Mouse (Mus musculus) bone marrow, adult 2 months (tissue): ENCODE data around the gene Syce2. TPM values are rescaled to one million over a fixed set of nuclear protein-coding genes. Genes with fewer than 3 reads are reported as not detected.

Source experiments
- H3K27ac ChIP-seq: fragments of 200-500 bp; 2 replicates; pipeline ENCODE4 v1.5.1; 2012; ENCODE audit warnings: low read depth, mild to moderate bottlenecking, control low read depth, inconsistent platforms, low read length; ENCODE audit not compliant: control insufficient read depth, poor library complexity, insufficient read depth
- H3K4me1 ChIP-seq: fragments of 200-500 bp; 2 replicates; pipeline ENCODE4 v1.6.1; 2011; ENCODE audit warnings: low read length; ENCODE audit not compliant: control insufficient read depth, insufficient read depth
- H3K4me3 ChIP-seq: fragments of 200-500 bp; replicated peaks from 2 replicates; pipeline ENCODE3; 2011; ENCODE audit warnings: mild to moderate bottlenecking, low read depth, low read length, control low read depth; ENCODE audit not compliant: control insufficient read depth
- CTCF ChIP-seq: fragments of 200-500 bp; IDR thresholded peaks from 2 replicates; pipeline ENCODE4 v1.5.1; 2011; ENCODE audit warnings: low read length, control low read depth; ENCODE audit not compliant: control insufficient read depth, insufficient read depth
- POLR2A ChIP-seq: fragments of 200-500 bp; IDR thresholded peaks from 2 replicates; pipeline ENCODE4 v1.6.1; 2011; ENCODE audit warnings: low read depth, mild to moderate bottlenecking, control low read depth, low read length, borderline replicate concordance; ENCODE audit not compliant: control insufficient read depth
- WGBS: fragments of 180-500 bp; shearing (Covaris S2); methylation state at CpG from one replicate; pipeline ENCODE4 v1.1.7; 2018; 5-methylcytosine and 5-hydroxymethylcytosine counted together
- polyA plus RNA-seq: library from polyadenylated mRNA; stranded (reverse); fragments of >200 nt; gene quantifications from 2 replicates; pipeline ENCODE4 v1.2.4, GENCODE M21; 2011; ENCODE audit warnings: low replicate concordance; ENCODE audit not compliant: missing spikeins, insufficient read depth, insufficient read length

Syce2 gene
- polyA plus RNA-seq, 1 experiment = 36.7 TPM

- Histone ChIP-seq H3K4me1 (no peaks in the 10 kb centered on the region; the same call in 1 of the 2 replicates), H3K4me3 (no peak overlapping the region), H3K27ac (no peak overlapping the region)
- WGBS = 2% methylated on average over 15 of the region's 15 CpGs
- TF ChIP-seq CTCF = no peak
- TF ChIP-seq POLR2A = no peak
Observed at GRCm38 (mm10) chr8:84934860-84935259, 62.9 kb downstream of the Syce2 start.

- Histone ChIP-seq H3K4me1 (no peaks in the 10 kb centered on the region; the same call in 1 of the 2 replicates), H3K27ac (no peak overlapping the region), H3K4me3 (no peak overlapping the region)
- no peak for TF ChIP-seq CTCF
- TF ChIP-seq POLR2A = no peak
- WGBS = 4% methylated on average over 14 of the region's 14 CpGs
Observed at GRCm38 (mm10) chr8:84935489-84935888, 63.6 kb downstream of the Syce2 start.

- no peak overlapping the region for H3K27ac ChIP-seq
- no peaks in the 10 kb centered on the region; the same call in 1 of the 2 replicates for H3K4me1 ChIP-seq
- no peak overlapping the region for H3K4me3 ChIP-seq
- TF ChIP-seq POLR2A = no peak
- no peak for TF ChIP-seq CTCF
- 26% methylated on average over 23 of the region's 23 CpGs for WGBS
Observed at GRCm38 (mm10) chr8:84936041-84936961, 64.4 kb downstream of the Syce2 start.

- no peak within 1 kb of the TSS for H3K27ac ChIP-seq
- H3K4me3 ChIP-seq = no peak within 1 kb of the TSS
- TF ChIP-seq CTCF = peak; percentile 50; the same call in 1 of the 2 replicates
- no peak for TF ChIP-seq POLR2A
- H3K4me1 ChIP-seq = no peaks in the 10 kb centered on the region; the same call in 1 of the 2 replicates
- WGBS = 1% methylated on average over 50 of the region's 50 CpGs
Observed at GRCm38 (mm10) chr8:84936962-84937546, 65.1 kb downstream of the Syce2 start, which contains the start of gene Mast1. TSS of gene Mast1 (minus strand) at chr8:84937359.

Other genes with a start within 250 kb of the Syce2 start
- 13.2 and 49.9 TPM in 2 replicates for gene Ier2, start 209.3 kb upstream of the Syce2 start, polyA plus RNA-seq
- 78.9 and 134 TPM in 2 replicates for gene Trmt1, start 185.8 kb upstream of the Syce2 start, polyA plus RNA-seq
- 14.6 and 26.2 TPM in 2 replicates for gene Nacc1, start 184.2 kb upstream of the Syce2 start, polyA plus RNA-seq
- gene Lyl1, start 170.7 kb upstream of the Syce2 start, polyA plus RNA-seq = 59.2 and 125 TPM in 2 replicates
- 12.0 and 27.2 TPM in 2 replicates for gene G430095P16Rik, start 149.1 kb upstream of the Syce2 start, polyA plus RNA-seq
- gene Nfix, start 71.8 kb upstream of the Syce2 start, polyA plus RNA-seq = 20.6 and 23.7 TPM in 2 replicates
- gene Dand5, start 49.3 kb upstream of the Syce2 start, polyA plus RNA-seq = 2.2 and 3.3 TPM in 2 replicates
- 9.2 and 20.5 TPM in 2 replicates for gene Gadd45gip1, start 40.6 kb upstream of the Syce2 start, polyA plus RNA-seq
- gene Rad23a, start 31.4 kb upstream of the Syce2 start, polyA plus RNA-seq = 169 and 222 TPM in 2 replicates
- 342 and 475 TPM in 2 replicates for gene Calr, start 25.2 kb upstream of the Syce2 start, polyA plus RNA-seq
- 36.6 and 59.1 TPM in 2 replicates for gene Farsa, start 15.1 kb upstream of the Syce2 start, polyA plus RNA-seq
- gene Gcdh, start 21.8 kb downstream of the Syce2 start, polyA plus RNA-seq = 19.1 and 33.0 TPM in 2 replicates
- gene Klf1, start 29.8 kb downstream of the Syce2 start, polyA plus RNA-seq = 142 and 168 TPM in 2 replicates
- 35.0 and 54.0 TPM in 2 replicates for gene Dnase2a, start 36.4 kb downstream of the Syce2 start, polyA plus RNA-seq
- gene Mast1, start 65.2 kb downstream of the Syce2 start, polyA plus RNA-seq = not detected in 2 replicates
- not detected in 2 replicates for gene Rtbdn, start 74.9 kb downstream of the Syce2 start, polyA plus RNA-seq
- gene Gm49661, start 97.3 kb downstream of the Syce2 start, polyA plus RNA-seq = not detected in 2 replicates
- 1,113 and 1,804 TPM in 2 replicates for gene Prdx2, start 97.5 kb downstream of the Syce2 start, polyA plus RNA-seq
- 40.8 and 54.9 TPM in 2 replicates for gene Rnaseh2a, start 97.7 kb downstream of the Syce2 start, polyA plus RNA-seq
- gene Junb, start 106.6 kb downstream of the Syce2 start, polyA plus RNA-seq = 11.1 and 18.4 TPM in 2 replicates
- gene Hook2, start 118.5 kb downstream of the Syce2 start, polyA plus RNA-seq = 3.5 and 7.3 TPM in 2 replicates
- gene Best2, start 142.4 kb downstream of the Syce2 start, polyA plus RNA-seq = not detected in 2 replicates
- gene Asna1, start 153.2 kb downstream of the Syce2 start, polyA plus RNA-seq = 20.7 and 46.6 TPM in 2 replicates
- 240 and 300 TPM in 2 replicates for gene Trir, start 154.7 kb downstream of the Syce2 start, polyA plus RNA-seq
- 35.5 and 49.9 TPM in 2 replicates for gene Tnpo2, start 164.8 kb downstream of the Syce2 start, polyA plus RNA-seq
- 4.1 and 14.3 TPM in 2 replicates for gene Fbxw9, start 187.9 kb downstream of the Syce2 start, polyA plus RNA-seq
- 4.3 TPM in 1 of 2 replicates, not detected in the other for gene Gm5741, start 195.9 kb downstream of the Syce2 start, polyA plus RNA-seq
- 31.0 and 39.6 TPM in 2 replicates for gene Dhps, start 199.6 kb downstream of the Syce2 start, polyA plus RNA-seq
- gene Wdr83os, start 208.6 kb downstream of the Syce2 start, polyA plus RNA-seq = 26.9 and 42.0 TPM in 2 replicates
- gene Wdr83, start 209.2 kb downstream of the Syce2 start, polyA plus RNA-seq = 57.4 and 100 TPM in 2 replicates
- 19.2 and 64.3 TPM in 2 replicates for gene Man2b1, start 211.2 kb downstream of the Syce2 start, polyA plus RNA-seq